In the genomic region with DNA sequence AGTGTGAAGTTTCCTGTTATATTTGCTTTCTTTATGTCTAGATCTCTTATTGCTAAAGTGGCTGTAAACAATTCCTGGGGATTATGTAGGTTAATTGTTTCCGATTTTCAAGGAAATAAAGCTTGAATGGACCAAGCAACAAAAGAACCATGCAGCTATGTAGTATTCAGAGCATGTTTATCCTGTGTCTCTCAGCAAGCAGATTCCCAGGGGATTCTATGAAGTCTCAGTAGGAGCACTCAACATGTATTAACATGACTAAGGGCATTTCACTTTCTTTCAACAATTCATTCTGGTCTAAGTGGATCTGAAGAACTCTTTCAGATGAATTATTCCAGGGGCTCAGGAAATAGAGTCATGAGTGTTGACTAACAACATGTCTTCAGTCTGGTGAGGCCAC, we compare ENCODE assay signal across 28 mouse cellular contexts. TPM values are rescaled to one million over a fixed set of nuclear protein-coding genes. Genes with fewer than 3 reads are reported as not detected.
DNase-seq lines count a peak whose midpoint lies in the region; ATAC-seq and TF ChIP-seq lines count a peak whose summit lies in the region.
"Had no signal": no experiment of that assay in that cellular context is flagged by ENCODE, and none has a peak within 500 bp of the region (broad histone marks: within the 10 kb centered on the region; RNA-seq: fewer than 3 reads in every experiment).

No protein-coding gene starts in this region.

- TF ChIP-seq POLR2A in brain, embryonic 14.5 days (IDR thresholded peaks at IDR 0.05; ENCODE audit: borderline replicate concordance, extremely low read depth, insufficient read depth, insufficient read length, poor library complexity, severe bottlenecking), result no peak

- no peak for TF ChIP-seq CTCF in brain, embryonic 14.5 days (IDR thresholded peaks at IDR 0.05; ENCODE audit: borderline replicate concordance, extremely low read depth, insufficient read depth, insufficient read length)

- no peaks in the 10 kb centered on the region for H3K9me3 ChIP-seq in forebrain, embryonic 11.5 days (ENCODE audit: control insufficient read depth, low read length)
- H3K9me3 ChIP-seq in forebrain, embryonic 12.5 days, result no peaks in the 10 kb centered on the region
- no peaks in the 10 kb centered on the region for H3K9me3 ChIP-seq in midbrain, embryonic 12.5 days
- no peaks in the 10 kb centered on the region for H3K9me3 ChIP-seq in midbrain, embryonic 13.5 days
- H3K9me3 ChIP-seq: embryonic facial prominence, embryonic 13.5 days; embryonic facial prominence, embryonic 15.5 days; forebrain, embryonic 10.5 days; forebrain, embryonic 15.5 days; G1E had no signal

- H3K4me1 ChIP-seq in forebrain, embryonic 11.5 days (replicated peaks; ENCODE audit: control insufficient read depth, insufficient read depth, low read length), result no peaks in the 10 kb centered on the region
- H3K4me1 ChIP-seq in forebrain, embryonic 12.5 days, result no peaks in the 10 kb centered on the region
- H3K4me1 ChIP-seq in midbrain, embryonic 12.5 days, result no peaks in the 10 kb centered on the region
- no peaks in the 10 kb centered on the region for H3K4me1 ChIP-seq in midbrain, embryonic 13.5 days (replicated peaks)
- H3K4me1 ChIP-seq: embryonic facial prominence, embryonic 13.5 days; embryonic facial prominence, embryonic 15.5 days; forebrain, embryonic 10.5 days; forebrain, embryonic 15.5 days had no signal

- H3K27ac ChIP-seq in forebrain, embryonic 11.5 days (ENCODE audit: low read depth, low read length), result no peak overlapping the region
- no peak overlapping the region for H3K27ac ChIP-seq in forebrain, embryonic 12.5 days
- no peak overlapping the region for H3K27ac ChIP-seq in midbrain, embryonic 12.5 days (replicated peaks)
- H3K27ac ChIP-seq in midbrain, embryonic 13.5 days, result no peak overlapping the region
- H3K27ac ChIP-seq: embryonic facial prominence, embryonic 13.5 days; embryonic facial prominence, embryonic 15.5 days; forebrain, embryonic 10.5 days; forebrain, embryonic 15.5 days had no signal

- H3K27me3 ChIP-seq in forebrain, embryonic 11.5 days (ENCODE audit: control insufficient read depth, insufficient read depth, low read length), result no peaks in the 10 kb centered on the region
- peaks cover 13% of the 10 kb centered on the region for H3K27me3 ChIP-seq in forebrain, embryonic 12.5 days
- no peaks in the 10 kb centered on the region for H3K27me3 ChIP-seq in midbrain, embryonic 12.5 days
- no peaks in the 10 kb centered on the region for H3K27me3 ChIP-seq in midbrain, embryonic 13.5 days
- H3K27me3 ChIP-seq: CH12.LX; embryonic facial prominence, embryonic 13.5 days; embryonic facial prominence, embryonic 15.5 days; forebrain, embryonic 15.5 days had no signal

- 33% methylated on average over 1 of the region's 1 CpGs for WGBS in forebrain, embryonic 11.5 days
- 29% methylated on average over 1 of the region's 1 CpGs for whole genome bisulfite sequencing in forebrain, embryonic 12.5 days
- 26% methylated on average over 1 of the region's 1 CpGs for WGBS in midbrain, embryonic 12.5 days
- 24% methylated on average over 1 of the region's 1 CpGs for WGBS in midbrain, embryonic 13.5 days

- ATAC-seq in forebrain, embryonic 11.5 days (replicated peaks; ENCODE audit: low FRiP score), result peak; percentile 61
- ATAC-seq in forebrain, embryonic 12.5 days (ENCODE audit: low FRiP score), result no peak
- ATAC-seq in midbrain, embryonic 12.5 days (ENCODE audit: low FRiP score, low read depth), result 0 out of 2 replicates have a peak, but pooled peaks have one; percentile 63
- ATAC-seq in midbrain, embryonic 13.5 days, result no peak
- ATAC-seq: activated CD4-positive, CD25-positive, alpha-beta regulatory T cell, adult 4 months; CD4-positive, CD25-positive, alpha-beta regulatory T cell, adult 4 months; forebrain, embryonic 15.5 days had no signal

- H3K4me2 ChIP-seq in forebrain, embryonic 11.5 days (ENCODE audit: low read depth, low read length, severe bottlenecking), result no peak overlapping the region
- no peak overlapping the region for H3K4me2 ChIP-seq in forebrain, embryonic 12.5 days
- H3K4me2 ChIP-seq in midbrain, embryonic 12.5 days (replicated peaks), result no peak overlapping the region
- H3K4me2 ChIP-seq in midbrain, embryonic 13.5 days (replicated peaks), result no peak overlapping the region
- H3K4me2 ChIP-seq: embryonic facial prominence, embryonic 13.5 days; embryonic facial prominence, embryonic 15.5 days; forebrain, embryonic 15.5 days had no signal

- DNase-seq in forebrain, embryonic 11.5 days (ENCODE audit: low spot score), result no peak
- DNase-seq in retina, embryonic 14.5 days (ENCODE audit: low spot score), result peak; percentile 3
- no peak for DNase-seq in retina, postnatal 1 day
- DNase-seq in brain, embryonic 14.5 days (ENCODE audit: low read depth), result peak; percentile 32
- no peak for DNase-seq in right cerebral cortex, postnatal 10 days (ENCODE audit: low spot score in 2 of 2)
- DNase-seq: adrenal gland, adult 8-10 months; adrenal gland, postnatal 14 days; adrenal gland, postnatal 36 days; B cell, adult 2 months; cerebellum, adult 11 months; cerebellum, adult 18-20 months; cerebellum, adult 8-10 months; cerebellum, adult 9-11 months; cerebellum, postnatal 14 days; cerebellum, postnatal 36 days; embryo, embryonic 11 days had no signal

- no peak overlapping the region for H3K9ac ChIP-seq in forebrain, embryonic 11.5 days (ENCODE audit: low read length)
- no peak overlapping the region for H3K9ac ChIP-seq in forebrain, embryonic 12.5 days
- H3K9ac ChIP-seq in midbrain, embryonic 12.5 days (replicated peaks), result no peak overlapping the region
- no peak overlapping the region for H3K9ac ChIP-seq in midbrain, embryonic 13.5 days (replicated peaks)
- H3K9ac ChIP-seq: embryonic facial prominence, embryonic 13.5 days; embryonic facial prominence, embryonic 15.5 days; forebrain, embryonic 15.5 days had no signal

- H3K4me3 ChIP-seq in forebrain, embryonic 11.5 days (ENCODE audit: low read depth, low read length), result no peak overlapping the region
- no peak overlapping the region for H3K4me3 ChIP-seq in forebrain, embryonic 12.5 days (replicated peaks)
- H3K4me3 ChIP-seq in midbrain, embryonic 12.5 days, result no peak overlapping the region
- no peak overlapping the region for H3K4me3 ChIP-seq in midbrain, embryonic 13.5 days (replicated peaks)
- H3K4me3 ChIP-seq: embryonic facial prominence, embryonic 13.5 days; embryonic facial prominence, embryonic 15.5 days; erythroblast, embryonic 14.5 days; forebrain, embryonic 10.5 days; forebrain, embryonic 15.5 days had no signal

- no peaks in the 10 kb centered on the region for H3K36me3 ChIP-seq in forebrain, embryonic 11.5 days (ENCODE audit: control insufficient read depth, insufficient read depth, low read length)
- no peaks in the 10 kb centered on the region for H3K36me3 ChIP-seq in forebrain, embryonic 12.5 days (replicated peaks)
- no peaks in the 10 kb centered on the region for H3K36me3 ChIP-seq in midbrain, embryonic 12.5 days
- no peaks in the 10 kb centered on the region for H3K36me3 ChIP-seq in midbrain, embryonic 13.5 days
- H3K36me3 ChIP-seq: embryonic facial prominence, embryonic 13.5 days; embryonic facial prominence, embryonic 15.5 days; forebrain, embryonic 10.5 days; forebrain, embryonic 15.5 days; G1E had no signal

RNA-seq across cellular contexts. Expression of a gene that starts 37.1 kb away (rescaled TPM):
- polyA plus RNA-seq in forebrain, embryonic 11.5 days (2014; fragmentation: Nextera tagmentation; extraction: Ambion mirVana), result 1.2 and 1.4 TPM in 2 replicates
- 1.4 and 1.6 TPM in 2 replicates for polyA plus RNA-seq in forebrain, embryonic 12.5 days (2016; fragmentation: Nextera tagmentation; extraction: Ambion mirVana)
- polyA plus RNA-seq in midbrain, embryonic 12.5 days (2016; fragmentation: Nextera tagmentation; extraction: Ambion mirVana), result 1.5 and 1.6 TPM in 2 replicates
- 1.2 and 1.4 TPM in 2 replicates for polyA plus RNA-seq in midbrain, embryonic 13.5 days (2015; fragmentation: Nextera tagmentation; extraction: Ambion mirVana)
- 3.7 and 4.7 TPM in 2 replicates for polyA plus RNA-seq in brain, embryonic 14.5 days (2012; rRNA removed)
- polyA plus RNA-seq: activated CD4-positive, CD25-positive, alpha-beta regulatory T cell, adult 4 months; erythroblast, embryonic 14.5 days; G1E had no signal

Comparison
In these comparisons a context has a peak if more than half of its experiments do, and no peak if none do; other contexts are left out.
1. ATAC-seq: peak in forebrain, embryonic 11.5 days (single experiment) and midbrain, embryonic 12.5 days (single experiment); none in forebrain, embryonic 12.5 days (single experiment) and midbrain, embryonic 13.5 days (single experiment).
2. DNase-seq: peak in retina, embryonic 14.5 days (single experiment) and brain, embryonic 14.5 days (single experiment); none in forebrain, embryonic 11.5 days (single experiment), retina, postnatal 1 day (single experiment) and right cerebral cortex, postnatal 10 days (0 of 2).